Mouse (Mus musculus): ENCODE results near the gene Prmt1.

Gene Prmt1

DNA sequence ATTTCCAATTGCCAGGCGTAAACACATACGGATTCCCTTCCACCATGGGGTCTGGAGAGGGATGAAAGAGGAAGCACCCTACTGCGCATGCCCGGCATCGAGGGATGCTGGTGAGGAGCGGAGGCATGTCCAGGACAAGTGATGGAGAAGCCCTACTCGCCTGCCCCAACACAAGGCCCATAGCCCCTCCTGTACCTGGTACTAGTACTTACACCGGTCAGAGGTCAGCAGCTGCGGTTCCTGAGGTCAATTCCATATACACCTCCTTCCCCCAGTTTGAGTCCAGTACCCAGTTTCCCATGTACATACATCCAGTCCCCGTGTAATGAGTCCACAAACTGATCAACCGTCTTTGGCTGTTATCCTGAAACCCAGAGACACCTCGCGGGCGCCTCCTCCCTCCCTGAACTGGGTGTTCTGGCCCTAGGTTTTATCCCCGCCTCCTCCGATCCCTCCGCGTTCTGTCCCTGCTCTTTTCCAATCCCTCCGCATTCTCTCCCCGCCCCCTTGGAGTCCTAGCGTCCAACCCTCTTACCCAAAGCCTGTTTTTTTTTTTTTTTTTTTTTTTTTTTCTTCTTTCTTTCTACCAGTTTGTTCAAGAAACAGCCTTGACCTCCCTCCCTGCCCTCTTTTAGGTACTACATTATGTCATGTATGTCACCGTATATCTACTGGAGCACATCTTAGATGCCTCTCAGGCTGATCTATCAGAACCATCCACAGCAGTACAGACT lies 11.8 kb downstream of the Prmt1 start, which contains the start of gene Cpt1c:
Gene Cpt1c (minus strand): TSS at position 469 of the 734 bp plus-strand sequence.
- DNase-seq = peak; percentile 88

DNA sequence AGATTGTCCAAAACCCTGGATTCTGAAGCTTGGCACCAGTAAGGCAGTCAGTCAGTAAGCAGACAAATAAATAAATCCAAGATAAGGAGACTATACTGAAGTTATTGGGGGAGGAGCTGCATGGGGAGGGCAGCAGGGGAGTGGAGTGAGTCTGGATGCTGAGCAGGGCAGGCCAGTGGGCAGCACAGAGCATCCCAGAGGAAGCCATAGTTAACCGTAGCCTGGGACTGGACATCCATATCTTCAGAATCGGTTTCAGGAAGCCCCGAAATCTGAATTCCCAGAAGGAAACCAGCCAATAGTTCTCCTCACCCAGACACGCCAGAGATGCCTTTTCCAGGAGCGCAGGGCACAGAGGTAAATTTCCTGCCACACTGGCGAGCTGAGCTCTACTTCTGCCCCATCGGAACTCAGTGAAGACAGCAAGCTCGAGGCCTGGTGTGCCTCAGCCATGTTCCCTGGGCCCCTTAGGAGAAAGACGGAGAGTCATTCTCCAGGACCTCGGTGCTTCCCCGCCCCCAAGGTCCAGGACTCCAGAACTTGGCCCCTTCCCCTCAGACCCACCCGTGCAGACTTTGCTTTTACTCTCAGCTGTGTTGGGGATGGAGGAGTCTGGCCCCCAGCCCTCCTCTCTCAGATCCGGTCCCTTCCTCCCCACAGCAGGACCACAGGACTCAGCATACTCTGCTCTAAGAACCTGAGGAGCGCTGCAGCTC lies 12.8 kb downstream of the Prmt1 start:
- no peak for DNase-seq

DNA sequence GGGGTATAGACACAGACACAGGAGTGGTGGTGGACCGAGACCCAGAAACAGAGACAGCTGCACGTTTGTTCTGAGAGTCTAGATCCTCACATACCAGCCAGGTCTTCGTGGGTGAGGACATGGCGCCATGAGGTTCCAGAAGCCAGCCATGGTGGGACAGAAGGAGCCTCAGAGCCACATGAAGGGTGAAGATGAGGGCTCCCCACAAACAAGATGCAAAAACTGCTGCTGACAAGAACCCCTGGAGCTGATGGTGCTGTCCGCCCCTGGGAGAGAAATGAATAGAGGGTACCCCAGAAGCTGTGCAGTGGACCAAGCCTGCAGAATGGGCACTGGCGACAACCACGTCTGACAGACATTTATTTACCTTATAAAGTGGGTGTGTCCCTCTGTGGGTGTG lies 15.2 kb downstream of the Prmt1 start:
- DNase-seq = no peak

DNA sequence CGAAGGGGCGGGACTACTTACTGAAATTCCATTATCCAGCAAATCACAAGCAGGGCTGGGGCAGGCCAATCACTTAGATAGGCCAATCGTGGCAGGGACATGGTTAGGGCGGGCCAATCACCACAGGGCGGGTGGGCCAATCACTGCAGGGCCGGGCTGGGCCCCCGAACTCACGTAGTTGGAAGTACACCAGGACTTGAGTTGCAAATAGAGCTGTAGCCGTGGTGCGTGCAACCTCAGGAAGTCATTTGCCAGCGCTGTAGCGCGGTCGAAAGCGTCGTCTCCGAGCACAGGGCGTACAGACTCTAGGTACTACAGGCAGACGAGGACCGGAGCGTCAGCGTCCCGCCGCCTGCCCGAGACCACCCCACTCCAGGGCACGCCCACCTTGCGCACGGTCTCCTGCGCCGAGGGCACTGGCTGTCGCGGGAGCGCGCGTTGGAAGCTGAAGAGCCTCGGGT lies 16.1 kb downstream of the Prmt1 start:
- peak; percentile 76 for DNase-seq

DNA sequence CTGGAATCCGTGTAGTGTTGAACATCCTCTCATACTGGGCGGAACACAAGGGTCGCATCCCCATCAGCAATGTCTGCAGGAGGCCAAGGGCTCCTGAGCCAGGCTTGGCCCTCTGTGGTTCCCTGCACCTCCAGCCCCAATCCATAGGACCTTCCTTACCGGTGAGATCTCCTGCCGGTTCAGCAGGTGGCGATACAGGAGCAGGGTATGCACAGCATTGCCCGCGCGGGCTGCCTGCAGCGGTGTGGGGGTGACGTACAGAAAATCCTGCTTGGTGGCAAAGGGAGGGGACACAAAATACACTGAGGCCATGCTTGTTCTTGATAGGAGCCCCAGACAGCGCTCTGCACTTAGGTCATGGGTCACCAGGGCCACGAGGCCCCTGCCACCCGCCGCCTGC lies 19.7 kb downstream of the Prmt1 start:
- DNase-seq = peak; percentile 7

DNA sequence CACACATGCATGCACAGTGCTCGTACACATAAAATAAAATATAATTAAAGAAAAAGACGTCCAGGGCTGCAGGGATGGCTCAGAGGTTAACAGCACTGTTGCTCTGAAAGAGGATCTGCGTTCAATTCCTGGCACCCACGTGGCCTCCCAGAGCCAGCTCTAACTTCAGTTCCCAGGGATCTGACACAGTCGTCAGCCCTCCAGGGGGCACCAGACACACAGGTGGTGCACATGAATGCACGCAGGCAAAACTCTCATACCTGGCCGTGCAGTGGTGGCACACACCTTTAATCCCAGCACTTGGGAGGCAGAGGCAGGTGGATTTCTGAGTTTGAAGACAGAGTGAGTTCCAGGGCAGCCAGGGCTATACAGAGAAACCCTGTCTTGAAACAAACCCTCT lies 20.4 kb downstream of the Prmt1 start:
- peak; percentile 8 for DNase-seq

DNA sequence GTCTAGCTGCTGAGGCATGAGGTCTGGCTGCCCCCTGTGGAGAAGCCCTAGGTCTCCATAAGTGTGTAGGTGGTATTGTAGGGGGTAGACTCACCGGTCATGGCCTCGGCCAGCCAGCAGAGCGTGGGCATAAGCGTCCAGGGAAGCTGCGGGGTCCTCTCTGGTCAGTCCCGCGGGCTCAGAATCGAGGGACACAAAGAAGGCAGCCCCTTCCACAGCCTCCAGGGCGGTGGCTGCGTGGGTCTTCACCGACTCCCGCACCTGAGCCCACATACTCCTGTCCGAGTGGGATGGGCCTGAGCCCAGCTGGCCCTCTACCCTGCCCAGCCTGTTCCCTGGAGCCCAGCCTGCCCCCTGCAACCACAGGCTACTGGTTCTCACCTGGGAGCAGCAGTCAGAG lies 21.4 kb downstream of the Prmt1 start:
- DNase-seq = peak; percentile 10

DNA sequence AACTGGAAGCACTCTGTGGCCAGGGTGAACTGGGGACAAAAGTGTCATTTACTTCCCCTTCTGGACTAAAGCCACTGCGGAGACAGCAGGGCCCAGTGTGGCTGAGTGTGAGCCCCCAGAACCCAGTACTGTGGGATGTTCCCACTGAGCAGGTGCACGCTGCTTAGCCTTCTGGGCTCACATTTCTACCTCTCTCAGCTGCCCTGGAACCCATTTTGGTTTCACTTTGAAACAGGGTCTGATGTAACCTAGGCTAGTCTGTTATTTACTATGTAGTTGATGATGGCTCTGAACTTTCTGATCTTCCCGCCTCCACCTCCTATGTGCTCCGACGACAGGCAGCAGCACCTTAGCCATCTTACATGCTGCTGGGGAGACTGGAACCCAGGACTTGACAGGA lies 23.5 kb downstream of the Prmt1 start:
- DNase-seq = no peak

DNA sequence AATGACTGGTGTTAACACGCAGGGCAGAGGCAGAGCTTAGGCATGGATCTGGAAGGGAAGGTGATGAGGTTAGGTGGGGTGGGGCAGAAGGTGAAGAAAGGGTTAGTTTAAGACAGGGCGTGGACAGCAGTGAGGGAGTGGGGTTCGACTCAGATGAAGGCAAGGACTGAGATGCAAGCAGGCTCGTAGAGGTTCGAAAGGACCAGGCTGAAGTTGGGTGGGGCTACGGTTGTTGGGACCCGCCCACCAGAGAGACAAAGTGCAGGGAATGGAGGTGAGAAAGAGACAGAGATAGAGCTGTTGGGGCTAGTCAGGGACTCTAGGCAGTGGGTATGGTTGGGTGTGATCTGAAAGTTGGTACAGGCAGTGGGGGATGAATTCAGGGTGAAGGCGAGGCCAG lies 24.0 kb downstream of the Prmt1 start:
- DNase-seq = no peak

DNA sequence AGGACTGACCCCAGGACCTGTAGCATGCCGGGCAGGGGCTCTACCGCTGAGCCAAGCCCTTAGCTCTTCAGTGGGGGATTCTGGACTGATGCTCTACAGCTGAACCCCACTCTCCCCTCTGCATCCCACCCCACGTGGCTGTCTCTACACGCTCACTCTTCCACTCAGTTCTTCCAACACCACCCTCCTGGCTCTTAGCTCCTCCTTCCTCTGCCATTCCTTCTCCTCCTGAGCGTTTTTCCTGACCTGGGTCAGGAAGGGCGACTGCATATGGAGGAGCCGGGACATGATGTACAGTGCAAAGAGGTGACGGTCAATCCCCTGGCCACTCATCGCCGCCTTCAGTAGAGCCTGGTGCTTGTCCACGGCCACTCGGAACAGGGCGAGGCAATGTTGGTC lies 25.9 kb downstream of the Prmt1 start:
- no peak for DNase-seq

DNA sequence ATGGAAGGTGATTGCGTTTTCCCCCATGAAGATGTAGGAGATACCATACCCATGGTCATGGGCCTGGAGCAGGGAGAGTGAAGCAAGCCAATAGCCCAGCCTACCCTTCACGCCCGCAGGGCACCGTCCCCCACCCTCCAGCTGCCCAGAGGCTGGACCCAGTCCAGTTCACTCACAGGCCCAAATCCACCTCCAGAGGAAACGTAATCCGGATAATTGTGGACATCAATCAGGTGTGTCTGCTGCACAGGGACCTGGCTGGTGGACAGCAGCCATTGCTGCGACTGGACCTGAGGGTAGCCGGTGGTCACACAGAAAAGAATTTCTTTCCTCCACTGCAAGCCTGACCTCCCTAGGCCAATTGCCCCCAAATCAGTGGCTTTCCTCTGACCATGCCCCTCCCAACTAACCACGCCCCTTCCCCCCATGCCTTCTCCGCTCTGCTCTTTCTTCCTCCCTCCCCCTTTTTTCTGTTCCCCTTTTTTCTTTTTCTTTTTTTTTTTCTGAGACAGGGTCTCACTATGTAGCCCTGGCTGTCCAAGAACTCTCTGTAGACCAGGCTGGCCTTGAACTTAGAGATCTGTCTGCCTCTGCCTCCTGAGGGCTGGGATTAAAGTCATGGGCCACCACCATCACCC lies 26.4 kb downstream of the Prmt1 start:
- DNase-seq = no peak

DNA sequence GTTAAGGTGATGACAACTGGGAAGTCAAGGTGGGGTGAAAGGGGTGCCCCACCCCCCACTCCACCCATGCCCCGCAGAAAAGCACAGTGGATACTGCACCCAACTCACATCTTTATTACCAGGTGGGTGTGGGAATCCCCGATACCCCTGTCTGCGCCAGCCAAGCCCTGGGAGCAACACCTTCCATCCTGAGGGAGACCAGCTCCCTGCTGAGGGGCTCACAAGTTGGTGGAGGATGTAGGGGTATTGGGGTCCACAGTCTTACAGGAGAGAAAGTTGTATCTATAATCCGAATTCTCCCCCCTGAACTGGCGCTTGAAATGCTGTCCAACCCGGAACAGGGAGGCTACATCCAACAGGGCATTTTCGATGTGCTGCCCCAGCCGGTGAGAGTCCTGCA lies 27.1 kb downstream of the Prmt1 start:
- no peak for DNase-seq

DNA sequence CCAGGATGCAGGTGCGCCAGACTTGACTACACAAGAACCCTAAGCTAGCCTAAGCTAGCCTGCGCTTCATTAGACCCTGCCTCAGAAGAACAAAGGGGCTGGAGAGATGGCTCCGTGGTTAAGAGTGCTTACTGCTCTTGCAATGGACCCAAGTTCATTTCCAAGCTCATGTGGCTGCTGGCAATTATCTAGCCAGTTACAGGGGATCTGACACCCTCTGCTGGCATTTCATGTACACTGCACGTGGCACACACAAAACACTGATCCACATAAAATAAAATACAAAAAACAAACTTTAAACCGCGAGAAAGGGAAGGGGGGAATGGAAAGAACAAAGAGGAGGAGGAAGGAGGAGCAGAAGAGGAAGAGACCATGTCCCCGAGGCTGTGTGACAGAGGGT lies 28.2 kb downstream of the Prmt1 start:
- DNase-seq = no peak

DNA sequence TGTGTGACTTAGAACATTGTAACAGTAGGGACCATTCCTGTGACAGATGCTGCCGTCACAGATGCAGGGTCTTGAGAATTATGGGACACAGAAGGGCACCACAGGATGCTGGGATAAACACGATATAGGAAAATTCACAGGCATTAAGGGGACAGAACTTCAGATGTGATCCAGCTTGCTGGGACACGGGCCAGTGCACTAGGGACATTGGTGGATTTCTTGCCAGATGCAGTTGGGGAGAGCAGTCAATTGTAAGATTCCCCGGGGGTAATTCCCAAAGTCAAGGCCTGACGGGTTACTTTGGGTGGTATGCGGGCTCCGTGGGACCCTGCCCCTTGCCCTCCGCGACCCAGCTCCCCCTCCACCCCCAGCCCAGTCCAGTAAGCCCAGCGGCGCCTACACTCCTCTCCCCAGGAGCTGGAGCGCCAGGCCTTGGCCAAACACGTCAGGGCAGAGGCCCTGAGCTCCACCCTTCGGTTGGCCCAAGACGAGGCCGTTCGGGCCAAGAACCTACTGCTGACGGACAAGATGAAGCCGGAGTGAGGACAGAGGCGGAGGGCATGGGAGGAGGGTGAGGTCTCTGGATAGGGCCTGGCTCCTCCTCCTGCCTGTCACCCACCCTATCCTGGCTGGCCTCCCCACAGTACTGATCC lies 29.1 kb downstream of the Prmt1 start:
- no peak for DNase-seq

DNA sequence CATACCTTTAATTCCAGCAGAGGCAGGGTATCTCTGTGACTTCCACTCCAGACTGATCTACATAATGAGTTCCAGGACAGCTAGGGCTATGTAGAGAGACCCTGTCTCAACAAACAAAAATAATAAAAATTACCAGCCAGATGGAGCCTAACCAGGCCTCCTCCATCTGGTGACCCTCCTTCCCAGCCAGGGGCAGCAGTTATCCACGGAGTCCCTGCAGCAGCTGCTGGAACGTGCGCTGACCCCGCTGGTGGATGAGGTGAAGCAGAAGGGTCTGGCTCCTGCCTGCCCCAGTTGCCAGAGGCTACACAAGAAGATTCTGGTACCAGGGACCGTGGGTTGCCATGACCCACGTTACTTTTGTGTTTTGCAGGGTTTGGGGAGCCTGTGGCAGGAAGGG lies 30.1 kb downstream of the Prmt1 start:
- DNase-seq = no peak

DNA sequence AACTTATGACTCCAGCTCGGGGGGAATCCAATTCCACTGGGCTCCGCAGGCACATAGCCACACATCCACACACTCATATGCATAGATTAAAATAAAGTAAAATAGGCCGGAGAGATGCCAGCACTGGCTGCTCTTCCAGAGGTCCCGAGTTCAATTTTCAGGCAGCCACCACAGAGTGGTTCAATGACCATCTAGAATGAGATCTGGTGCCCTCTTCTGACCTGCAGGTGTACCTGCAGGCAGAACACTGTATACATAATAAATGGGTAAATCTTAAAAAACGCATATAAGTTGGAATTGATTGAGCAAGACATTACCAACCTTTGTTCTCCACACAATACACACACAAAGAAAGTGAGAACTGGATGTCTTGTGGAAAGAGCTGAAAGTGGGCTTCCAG lies 30.7 kb downstream of the Prmt1 start:
- no peak for DNase-seq

DNA sequence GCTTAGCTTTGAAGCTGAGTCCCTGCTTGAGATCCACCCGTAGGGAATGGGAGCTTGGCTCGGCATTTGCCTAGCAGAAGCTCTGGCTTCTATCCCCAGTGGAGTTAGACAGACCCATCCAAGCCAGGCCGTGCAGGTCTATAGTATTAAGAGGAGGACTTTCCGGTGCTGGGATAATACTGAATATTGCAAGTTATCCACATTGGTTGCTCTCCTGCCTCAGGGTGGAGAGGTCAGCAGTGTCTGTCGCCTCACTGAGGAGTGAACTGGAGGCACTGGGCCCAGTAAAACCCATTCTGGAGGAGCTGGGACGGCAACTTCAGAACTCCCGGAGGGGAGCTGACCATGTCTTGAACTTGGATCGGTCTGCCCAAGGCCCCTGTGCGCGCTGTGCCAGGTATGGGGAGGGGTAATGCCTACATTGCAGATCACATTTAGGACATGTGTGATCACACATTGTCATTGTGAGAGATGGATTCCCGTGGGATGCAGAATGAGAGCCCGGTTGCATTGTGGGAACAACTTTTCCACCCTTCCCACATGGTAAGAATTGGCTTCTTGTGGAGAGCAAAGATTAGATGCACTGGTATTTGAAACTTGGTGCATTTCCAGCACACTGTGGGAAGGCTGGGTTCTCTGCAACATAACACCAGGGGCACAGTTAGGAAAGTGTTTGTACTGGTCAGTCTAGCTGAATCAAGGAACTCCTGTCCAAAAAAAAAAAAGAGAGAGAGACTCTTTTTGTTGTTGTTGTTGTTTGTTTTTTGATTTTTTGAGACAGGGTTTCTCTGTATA lies 32.1 kb downstream of the Prmt1 start:
- DNase-seq = no peak

DNA sequence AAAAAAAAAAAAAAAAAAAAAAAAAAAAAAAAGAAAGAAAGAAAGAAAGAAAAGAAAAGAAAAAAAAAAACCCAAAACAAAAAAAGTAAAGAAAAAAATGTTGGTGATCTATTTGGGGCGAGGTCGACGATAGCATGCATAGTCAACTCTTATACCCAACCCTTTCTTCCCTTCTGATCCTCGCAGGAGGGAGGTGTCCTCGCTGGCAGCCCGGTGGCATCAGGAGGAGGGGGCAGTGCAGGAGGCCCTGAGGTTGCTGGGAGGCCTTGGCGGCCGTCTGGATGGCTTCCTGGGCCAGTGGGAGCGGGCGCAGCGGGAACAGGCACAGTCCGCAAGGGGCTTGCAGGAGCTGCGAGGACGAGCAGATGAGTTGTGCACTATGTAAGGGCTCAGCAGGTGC lies 32.8 kb downstream of the Prmt1 start:
- no peak for DNase-seq

DNA sequence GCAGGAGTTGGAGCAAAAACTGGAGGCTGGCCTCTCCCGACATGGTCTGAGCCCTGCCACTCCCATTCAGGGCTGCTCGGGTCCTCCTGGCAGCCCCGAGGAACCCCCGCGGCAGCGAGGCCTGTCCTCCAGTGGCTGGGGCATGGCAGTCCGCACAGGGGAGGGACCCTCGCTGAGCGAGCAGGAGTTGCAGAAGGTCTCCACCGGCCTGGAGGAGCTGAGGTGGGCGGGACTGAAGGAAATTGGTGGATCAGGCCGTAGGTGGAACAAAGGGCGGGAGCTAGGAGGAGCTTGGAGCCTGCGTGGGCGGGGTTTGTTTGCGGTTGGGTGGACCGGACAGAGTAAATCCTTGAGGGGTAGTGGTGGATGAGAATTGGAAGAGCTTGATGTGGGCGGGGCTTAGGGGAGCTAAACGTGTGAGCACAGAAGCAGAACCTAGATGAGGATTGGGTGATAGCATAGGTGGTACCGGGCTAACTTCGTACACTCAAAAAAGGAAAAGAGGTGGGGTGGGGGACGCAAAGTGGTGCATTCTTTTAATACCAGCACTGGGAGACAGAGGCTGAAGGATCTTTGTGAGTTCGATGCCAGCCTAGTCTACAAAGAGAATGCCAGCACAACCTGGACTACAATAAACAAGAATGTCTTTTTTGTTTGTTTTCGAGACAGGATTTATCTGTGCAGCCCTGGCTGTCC lies 33.6 kb downstream of the Prmt1 start:
- peak; percentile 76 for DNase-seq

DNA sequence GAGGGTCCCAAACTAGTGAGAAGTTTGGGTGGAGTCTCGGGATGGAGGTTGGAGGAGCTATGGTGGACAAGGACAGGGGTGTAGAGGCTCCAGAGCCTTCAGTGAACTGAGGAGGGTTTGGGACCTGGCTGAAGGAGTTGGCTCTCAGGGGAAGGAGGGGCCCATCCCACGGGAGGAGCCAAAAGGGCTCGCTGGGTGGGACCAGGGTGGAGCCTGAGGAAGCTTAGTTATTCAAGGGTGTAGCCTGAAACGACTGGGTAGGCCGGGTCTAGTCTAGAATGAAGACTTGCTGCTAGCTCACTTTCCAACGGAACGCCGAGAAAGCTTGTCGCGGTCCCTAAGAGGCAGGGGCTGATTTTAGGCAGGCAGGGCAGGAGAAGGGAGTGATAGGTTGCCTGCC lies 34.4 kb downstream of the Prmt1 start:
- DNase-seq = no peak

DNA sequence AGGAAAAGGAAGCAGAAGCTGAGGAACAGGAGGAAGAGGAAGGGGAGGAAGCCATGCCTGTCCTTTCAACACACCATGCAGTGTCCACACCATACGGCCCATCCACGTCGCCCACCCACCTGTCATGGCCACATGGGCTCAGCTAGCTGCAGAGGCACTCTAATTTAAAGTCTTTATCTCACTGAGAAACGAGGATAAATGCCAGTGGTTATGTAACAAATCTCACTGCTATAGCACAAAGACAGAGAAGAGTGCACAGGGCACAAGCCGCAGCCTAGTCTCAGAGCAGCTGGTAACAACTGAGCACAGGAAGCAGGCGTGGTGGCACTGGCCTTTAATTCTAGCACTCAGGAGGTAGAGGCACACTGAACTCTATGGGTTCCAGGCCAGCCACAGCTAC lies 36.4 kb downstream of the Prmt1 start:
- DNase-seq = no peak

DNA sequence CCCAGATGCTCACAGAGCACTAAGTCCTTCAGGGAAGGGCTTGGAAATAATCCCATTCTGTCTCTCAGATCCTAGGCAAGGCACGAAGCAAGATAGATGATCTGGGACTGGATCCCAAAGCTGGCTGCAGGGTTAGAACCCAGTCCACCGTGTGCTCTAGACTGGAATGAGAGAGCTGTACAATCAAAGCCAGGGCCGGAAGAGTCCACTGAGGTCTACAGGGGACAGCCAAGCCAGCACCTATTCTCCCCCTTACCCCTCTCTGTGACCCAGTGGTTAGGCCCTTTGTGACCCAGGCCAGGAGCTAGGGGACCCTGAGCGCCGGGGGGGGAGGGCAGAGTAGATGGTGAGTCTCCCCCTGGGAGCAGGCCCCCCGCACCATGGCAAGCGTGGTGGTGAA lies 43.5 kb downstream of the Prmt1 start, which contains the start of gene Tsks:
Gene Tsks (plus strand): TSS at position 301 of the 400 bp plus-strand sequence.
- no peak for DNase-seq
